Mouse (Mus musculus) forebrain, embryonic 12.5 days (tissue): ENCODE measurements at regions not wholly inside any gene's neighbourhood (a gene's known extent, or its start where the extent isn't known, plus 50 kb on each side); places are given as distances from the start of the nearest gene placed in this dataset.

Experiments used
- ATAC-seq: fragments of 200-750 bp; cut with Nextera tagmentation; 2 replicates; pipeline ENCODE4 v1.8.0; 2017; ENCODE audit warnings: moderate TSS enrichment; ENCODE audit not compliant: low FRiP score
- H3K27ac ChIP-seq: fragments of 300-500 bp; sonication (generic); 2 replicates; pipeline ENCODE4 v1.5.1; 2016; ENCODE audit warnings: mild to moderate bottlenecking
- H3K27me3 ChIP-seq: fragments of 300-500 bp; sonication (generic); 2 replicates; pipeline ENCODE4 v1.6.1; 2016; ENCODE audit warnings: mild to moderate bottlenecking
- H3K36me3 ChIP-seq: fragments of 300-500 bp; sonication (generic); replicated peaks from 2 replicates; pipeline ENCODE4 v1.6.1; 2016; ENCODE audit warnings: mild to moderate bottlenecking
- H3K4me1 ChIP-seq: fragments of 300-500 bp; sonication (generic); 2 replicates; pipeline ENCODE4 v1.6.1; 2016
- H3K4me2 ChIP-seq: fragments of 300-500 bp; sonication (generic); 2 replicates; pipeline ENCODE4 v1.6.1; 2016; ENCODE audit warnings: mild to moderate bottlenecking, moderate library complexity
- H3K4me3 ChIP-seq: fragments of 300-500 bp; sonication (generic); replicated peaks from 2 replicates; pipeline ENCODE4 v1.5.1; 2016; ENCODE audit warnings: mild to moderate bottlenecking
- H3K9ac ChIP-seq: fragments of 300-500 bp; sonication (generic); 2 replicates; pipeline ENCODE4 v1.6.1; 2016; ENCODE audit warnings: mild to moderate bottlenecking
- H3K9me3 ChIP-seq: fragments of 300-500 bp; sonication (generic); 2 replicates; pipeline ENCODE4 v1.6.1; 2016
- WGBS: fragments of 180-500 bp; shearing (Covaris S2); methylation state at CpG from one replicate; pipeline ENCODE4 v1.1.7; 2016; 5-methylcytosine and 5-hydroxymethylcytosine counted together

- H3K4me1 ChIP-seq, result no peaks in the 10 kb centered on the region
- H3K9ac ChIP-seq, result no peak overlapping the region
- H3K4me2 ChIP-seq, result no peak overlapping the region
- H3K9me3 ChIP-seq, result no peaks in the 10 kb centered on the region
- no peaks in the 10 kb centered on the region for H3K36me3 ChIP-seq
- no peak overlapping the region for H3K4me3 ChIP-seq
- H3K27ac ChIP-seq, result no peak overlapping the region
- ATAC-seq, result no peak
- H3K27me3 ChIP-seq, result 0 out of 2 replicates have a peak, but pooled peaks cover 3% of the 10 kb centered on the region
Measured at GRCm38 (mm10) chr1:119364901-119365300, 57.1 kb downstream of the Inhbb start.

DNA sequence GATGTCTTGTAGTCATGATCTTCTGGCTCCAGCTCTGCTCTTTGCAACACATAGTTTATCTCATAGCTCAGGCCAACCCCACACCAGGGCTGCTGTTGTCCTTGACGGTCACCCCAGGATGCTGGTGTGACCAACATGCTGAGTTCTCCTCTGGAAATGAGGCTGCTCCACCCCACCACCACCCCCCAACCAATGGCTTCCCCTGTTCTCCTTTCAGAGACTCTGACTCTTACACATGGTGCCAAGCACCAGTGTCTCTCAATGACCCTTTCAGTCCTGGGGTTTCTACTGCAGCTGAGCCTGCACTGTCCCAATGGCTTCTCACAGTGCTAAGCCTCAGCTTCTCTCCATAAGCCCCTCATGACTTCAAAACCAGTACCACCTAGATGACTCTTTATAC is 64.0 kb downstream of the Inhbb start:
- H3K9ac ChIP-seq, result no peak overlapping the region
- H3K36me3 ChIP-seq, result no peaks in the 10 kb centered on the region
- H3K4me1 ChIP-seq, result no peaks in the 10 kb centered on the region
- ATAC-seq, result no peak
- no peaks in the 10 kb centered on the region for H3K27me3 ChIP-seq
- no peak overlapping the region for H3K4me2 ChIP-seq
- WGBS, result 95% methylated on average over 1 of the region's 1 CpGs
- no peaks in the 10 kb centered on the region for H3K9me3 ChIP-seq
- H3K27ac ChIP-seq, result no peak overlapping the region
- H3K4me3 ChIP-seq, result no peak overlapping the region

- no peaks in the 10 kb centered on the region for H3K27me3 ChIP-seq
- H3K9ac ChIP-seq, result no peak overlapping the region
- H3K4me2 ChIP-seq, result no peak overlapping the region
- H3K27ac ChIP-seq, result no peak overlapping the region
- no peaks in the 10 kb centered on the region for H3K4me1 ChIP-seq
- 33% methylated on average over 1 of the region's 1 CpGs for WGBS
- H3K9me3 ChIP-seq, result no peaks in the 10 kb centered on the region
- H3K4me3 ChIP-seq, result no peak overlapping the region
- no peaks in the 10 kb centered on the region for H3K36me3 ChIP-seq
- no peak for ATAC-seq
Measured at GRCm38 (mm10) chr1:119356916-119357315, 65.1 kb downstream of the Inhbb start.

GRCm38 (mm10) chr1:119355456-119355855 is 66.6 kb downstream of the Inhbb start:
- H3K4me1 ChIP-seq, result no peaks in the 10 kb centered on the region
- H3K36me3 ChIP-seq, result no peaks in the 10 kb centered on the region
- 83% methylated on average over 5 of the region's 5 CpGs for WGBS
- no peak overlapping the region for H3K4me2 ChIP-seq
- H3K9me3 ChIP-seq, result no peaks in the 10 kb centered on the region
- H3K9ac ChIP-seq, result no peak overlapping the region
- H3K27me3 ChIP-seq, result no peaks in the 10 kb centered on the region
- no peak overlapping the region for H3K27ac ChIP-seq
- ATAC-seq, result no peak
- no peak overlapping the region for H3K4me3 ChIP-seq

DNA sequence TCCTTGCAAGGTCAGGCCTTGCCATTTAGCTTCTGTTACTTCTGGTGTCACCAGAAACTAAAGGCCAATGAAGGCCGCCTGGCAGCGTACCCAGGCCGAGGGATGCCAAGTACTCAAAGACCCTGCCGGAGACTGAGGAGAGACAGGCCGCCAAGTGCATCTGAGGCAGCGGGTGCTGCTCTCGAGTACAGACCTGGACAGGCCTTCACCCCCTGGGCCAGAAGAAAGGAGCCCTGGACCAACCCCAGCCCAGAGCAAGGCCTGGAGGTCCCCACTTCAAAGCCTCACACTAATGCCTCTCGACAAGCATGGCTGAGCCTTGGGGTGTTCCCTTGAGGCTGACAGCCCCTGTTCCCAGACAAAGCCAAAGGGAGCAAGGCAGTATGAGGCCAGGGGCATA is 70.5 kb downstream of the Inhbb start:
- H3K27me3 ChIP-seq, result peaks cover 14% of the 10 kb centered on the region
- H3K27ac ChIP-seq, result no peak overlapping the region
- H3K4me3 ChIP-seq, result no peak overlapping the region
- peaks cover 9% of the 10 kb centered on the region for H3K4me1 ChIP-seq
- ATAC-seq, result no peak
- H3K9me3 ChIP-seq, result no peaks in the 10 kb centered on the region
- H3K4me2 ChIP-seq, result no peak overlapping the region
- H3K36me3 ChIP-seq, result no peaks in the 10 kb centered on the region
- H3K9ac ChIP-seq, result no peak overlapping the region
- WGBS, result 93% methylated on average over 8 of the region's 8 CpGs

DNA sequence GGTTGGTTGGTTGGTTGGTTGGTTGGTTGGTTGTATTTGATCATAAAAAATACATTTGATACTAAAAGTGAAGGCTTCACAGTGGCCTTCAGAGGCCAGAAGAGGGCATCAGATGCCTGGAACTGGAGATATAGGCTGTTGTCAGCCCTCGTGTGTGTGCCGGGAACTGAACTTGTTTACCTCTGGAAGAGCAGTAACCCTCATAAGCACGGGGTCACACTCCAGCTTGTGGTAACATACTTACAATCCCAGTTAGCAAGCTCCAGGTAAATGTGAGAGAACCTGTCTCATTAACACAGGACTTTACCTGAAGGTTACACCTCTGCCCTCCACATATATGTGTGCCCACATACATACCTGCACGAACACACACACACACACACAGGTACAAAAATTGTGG is 71.2 kb downstream of the Inhbb start:
- Histone ChIP-seq H3K27me3 (peaks cover 14% of the 10 kb centered on the region), H3K4me2 (no peak overlapping the region), H3K27ac (no peak overlapping the region), H3K4me3 (no peak overlapping the region), H3K9ac (no peak overlapping the region), H3K36me3 (no peaks in the 10 kb centered on the region), H3K9me3 (no peaks in the 10 kb centered on the region), H3K4me1 (peaks cover 9% of the 10 kb centered on the region)
- ATAC-seq, result no peak
- 95% methylated on average over 4 of the region's 4 CpGs for WGBS

GRCm38 (mm10) chr1:119350296-119350695 is 71.8 kb downstream of the Inhbb start:
- ATAC-seq, result no peak
- no peaks in the 10 kb centered on the region for H3K9me3 ChIP-seq
- no peak overlapping the region for H3K9ac ChIP-seq
- no peak overlapping the region for H3K27ac ChIP-seq
- 94% methylated on average over 7 of the region's 7 CpGs for WGBS
- H3K4me3 ChIP-seq, result no peak overlapping the region
- peaks cover 9% of the 10 kb centered on the region for H3K4me1 ChIP-seq
- H3K4me2 ChIP-seq, result no peak overlapping the region
- no peaks in the 10 kb centered on the region for H3K36me3 ChIP-seq
- peaks cover 14% of the 10 kb centered on the region for H3K27me3 ChIP-seq

GRCm38 (mm10) chr1:119348456-119349208 is 73.4 kb downstream of the Inhbb start:
- H3K36me3 ChIP-seq, result no peaks in the 10 kb centered on the region
- ATAC-seq, result no peak
- H3K9ac ChIP-seq, result no peak overlapping the region
- H3K27me3 ChIP-seq, result peaks cover 14% of the 10 kb centered on the region
- 19% methylated on average over 18 of the region's 18 CpGs for WGBS
- no peaks in the 10 kb centered on the region for H3K9me3 ChIP-seq
- no peak overlapping the region for H3K27ac ChIP-seq
- H3K4me1 ChIP-seq, result peaks cover 9% of the 10 kb centered on the region
- no peak overlapping the region for H3K4me3 ChIP-seq
- H3K4me2 ChIP-seq, result no peak overlapping the region

DNA sequence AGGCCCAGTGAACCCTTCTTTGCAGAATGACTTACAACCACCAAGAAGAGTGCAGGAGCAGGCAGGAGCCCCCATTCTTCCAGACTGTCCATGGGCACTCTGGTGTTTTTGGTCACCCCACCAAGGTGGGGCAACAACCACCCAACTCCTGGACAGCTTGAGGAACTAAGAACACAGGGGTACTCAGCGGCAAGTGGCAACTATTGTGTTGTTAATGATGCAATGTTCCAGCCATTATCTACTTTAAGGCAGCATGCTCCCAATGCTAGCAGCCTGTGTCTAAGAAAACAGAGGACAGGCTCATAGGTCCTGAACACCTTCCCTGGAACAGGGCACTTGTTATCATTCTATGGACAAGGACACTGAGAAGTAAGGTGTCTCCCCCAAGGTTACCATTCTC is 74.3 kb downstream of the Inhbb start:
- H3K4me2 ChIP-seq, result no peak overlapping the region
- no peak overlapping the region for H3K9ac ChIP-seq
- H3K4me1 ChIP-seq, result peaks cover 9% of the 10 kb centered on the region
- H3K27me3 ChIP-seq, result peaks cover 14% of the 10 kb centered on the region
- WGBS, result 75% methylated on average over 1 of the region's 1 CpGs
- H3K27ac ChIP-seq, result no peak overlapping the region
- no peaks in the 10 kb centered on the region for H3K36me3 ChIP-seq
- no peaks in the 10 kb centered on the region for H3K9me3 ChIP-seq
- ATAC-seq, result no peak
- H3K4me3 ChIP-seq, result no peak overlapping the region

GRCm38 (mm10) chr1:119346634-119347155 is 75.4 kb downstream of the Inhbb start:
- no peak for ATAC-seq
- WGBS, result 87% methylated on average over 5 of the region's 5 CpGs
- no peak overlapping the region for H3K4me3 ChIP-seq

DNA sequence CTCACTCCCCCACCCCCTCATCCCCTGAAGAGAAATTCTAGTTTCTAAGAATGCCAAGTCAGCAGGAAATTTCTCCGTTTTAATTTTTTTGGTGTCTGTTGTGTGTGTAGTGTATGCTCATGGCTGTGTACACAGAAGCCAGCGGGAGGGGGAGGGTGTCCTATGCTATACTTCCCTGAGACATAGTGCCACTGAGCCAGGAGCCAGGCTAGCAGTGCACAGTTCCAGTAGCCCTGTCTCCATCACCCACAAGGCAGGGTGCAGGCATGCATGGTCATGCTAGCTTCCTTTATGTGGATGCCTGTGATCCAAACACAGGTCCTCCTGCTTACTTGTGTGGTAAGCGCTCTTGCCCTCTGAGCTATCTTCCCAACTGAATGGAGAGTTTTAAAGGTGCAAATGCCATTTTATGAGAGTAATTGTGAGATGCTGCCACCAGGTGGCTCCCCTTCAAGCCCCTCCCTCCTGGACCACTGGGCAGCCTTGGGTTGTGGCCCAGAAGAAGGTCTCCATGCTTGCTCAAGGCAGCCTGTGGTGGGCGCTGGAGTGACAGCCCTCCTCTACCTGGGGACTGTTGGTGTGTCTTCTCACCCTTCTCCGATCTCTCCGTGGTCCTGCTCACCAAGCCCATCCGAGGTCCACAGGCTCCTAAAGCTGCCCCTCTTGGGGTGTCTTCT is 76.8 kb downstream of the Inhbb start:
- Histone ChIP-seq H3K4me1 (peaks cover 9% of the 10 kb centered on the region), H3K4me3 (no peak overlapping the region), H3K4me2 (no peak overlapping the region), H3K9ac (no peak overlapping the region), H3K27me3 (peaks cover 18% of the 10 kb centered on the region), H3K36me3 (no peaks in the 10 kb centered on the region), H3K27ac (no peak overlapping the region), H3K9me3 (no peaks in the 10 kb centered on the region)
- 59% methylated on average over 7 of the region's 7 CpGs for WGBS
- ATAC-seq, result no peak

More at GRCm38 (mm10) chr1:119346634-119347155, 75.4 kb downstream of the Inhbb start:
- H3K27me3 ChIP-seq, result peaks cover 16% of the 10 kb centered on the region
- H3K9me3 ChIP-seq, result no peaks in the 10 kb centered on the region
- H3K4me1 ChIP-seq, result peaks cover 9% of the 10 kb centered on the region
- H3K4me2 ChIP-seq, result no peak overlapping the region
- no peak overlapping the region for H3K27ac ChIP-seq
- H3K9ac ChIP-seq, result no peak overlapping the region
- H3K36me3 ChIP-seq, result no peaks in the 10 kb centered on the region

GRCm38 (mm10) chr1:119344046-119344445 is 78.0 kb downstream of the Inhbb start:
- 81% methylated on average over 4 of the region's 4 CpGs for WGBS
- H3K4me3 ChIP-seq, result no peak overlapping the region
- H3K27me3 ChIP-seq, result peaks cover 12% of the 10 kb centered on the region

GRCm38 (mm10) chr1:119335171-119335570 is 86.9 kb downstream of the Inhbb start:
- H3K36me3 ChIP-seq, result no peaks in the 10 kb centered on the region
- peaks cover 40% of the 10 kb centered on the region for H3K27me3 ChIP-seq
- WGBS, result 21% methylated on average over 13 of the region's 13 CpGs
- no peaks in the 10 kb centered on the region for H3K9me3 ChIP-seq
- H3K4me1 ChIP-seq, result peaks cover 6% of the 10 kb centered on the region
- no peak overlapping the region for H3K9ac ChIP-seq
- no peak overlapping the region for H3K4me3 ChIP-seq
- no peak overlapping the region for H3K27ac ChIP-seq
- no peak for ATAC-seq
- H3K4me2 ChIP-seq, result no peak overlapping the region

More at GRCm38 (mm10) chr1:119344046-119344445, 78.0 kb downstream of the Inhbb start:
- Histone ChIP-seq H3K4me2 (no peak overlapping the region), H3K36me3 (no peaks in the 10 kb centered on the region), H3K27ac (no peak overlapping the region), H3K9me3 (no peaks in the 10 kb centered on the region), H3K4me1 (peaks cover 9% of the 10 kb centered on the region), H3K9ac (no peak overlapping the region)
- ATAC-seq, result no peak
